Mouse (Mus musculus): ENCODE results near the gene Slc44a4.
"Not testable (repeated sequence)": the region's sequence is repeated elsewhere in the genome, so short reads cannot be mapped to it uniquely, and the experiment has no call there.

The Slc44a4 gene

GRCm38 (mm10) chr17:34943128-34943815, 29.0 kb downstream of the Slc44a4 start:
- in situ Hi-C loops (cut with MboI, MseI), result no loop called here

GRCm38 (mm10) chr17:34944362-34944761, 30.1 kb downstream of the Slc44a4 start:
- in situ Hi-C loops (cut with MboI, MseI), result no loop called here

- in situ Hi-C loops (cut with MboI, MseI), result loop anchor here (5.0 kb wide), 1 partner anchor 36 kb away; the partner anchor contains the start of gene Lsm2
Observed at GRCm38 (mm10) chr17:34946486-34947140, 32.3 kb downstream of the Slc44a4 start.

GRCm38 (mm10) chr17:34947606-34948005, 33.3 kb downstream of the Slc44a4 start:
- in situ Hi-C loops (cut with MboI, MseI), result loop anchor here (5.0 kb wide), 1 partner anchor 35 kb away; the partner anchor contains the start of gene Lsm2

- in situ Hi-C loops (cut with MboI, MseI), result loop anchor here (5.0 kb wide), 1 partner anchor 33 kb away; the partner anchor contains the start of gene Lsm2
Observed at GRCm38 (mm10) chr17:34948721-34949552, 34.7 kb downstream of the Slc44a4 start.

GRCm38 (mm10) chr17:34949553-34949969, 35.3 kb downstream of the Slc44a4 start:
- in situ Hi-C loops (cut with MboI, MseI), result loop anchor here (5.0 kb wide), 1 partner anchor 33 kb away; the partner anchor contains the start of gene Lsm2

GRCm38 (mm10) chr17:34950514-34951455, 36.5 kb downstream of the Slc44a4 start:
- in situ Hi-C loops (cut with MboI, MseI), result no loop called here

- in situ Hi-C loops (cut with MboI, MseI), result no loop called here
Observed at GRCm38 (mm10) chr17:34951636-34952377, 37.5 kb downstream of the Slc44a4 start.

- in situ Hi-C loops (cut with MboI, MseI), result no loop called here
Observed at GRCm38 (mm10) chr17:34952378-34953040, 38.2 kb downstream of the Slc44a4 start.

- in situ Hi-C loops (cut with MboI, MseI), result no loop called here
Observed at GRCm38 (mm10) chr17:34953258-34953657, 39.0 kb downstream of the Slc44a4 start.

GRCm38 (mm10) chr17:34953904-34954303, 39.6 kb downstream of the Slc44a4 start:
- in situ Hi-C loops (cut with MboI, MseI), result no loop called here

- in situ Hi-C loops (cut with MboI, MseI), result no loop called here
Observed at GRCm38 (mm10) chr17:34954831-34955230, 40.6 kb downstream of the Slc44a4 start.

- in situ Hi-C loops (cut with MboI, MseI), result no loop called here
Observed at GRCm38 (mm10) chr17:34955884-34956283, 41.6 kb downstream of the Slc44a4 start.

- in situ Hi-C loops (cut with MboI, MseI), result no loop called here
Observed at GRCm38 (mm10) chr17:34956340-34956739, 42.1 kb downstream of the Slc44a4 start.

- in situ Hi-C loops (cut with MboI, MseI), result not testable (repeated sequence)
Observed at GRCm38 (mm10) chr17:34957291-34957690, 43.0 kb downstream of the Slc44a4 start.

GRCm38 (mm10) chr17:34957966-34958365, 43.7 kb downstream of the Slc44a4 start:
- in situ Hi-C loops (cut with MboI, MseI), result not testable (repeated sequence)

- in situ Hi-C loops (cut with MboI, MseI), result not testable (repeated sequence)
Observed at GRCm38 (mm10) chr17:34958734-34959129, 44.5 kb downstream of the Slc44a4 start.

- in situ Hi-C loops (cut with MboI, MseI), result not testable (repeated sequence)
Observed at GRCm38 (mm10) chr17:34959130-34959778, 45.0 kb downstream of the Slc44a4 start, which contains the start of gene Hspa1b. Gene Hspa1b (minus strand): TSS chr17:34959238.

Measured in regulatory T cell (primary cell).